Mouse (Mus musculus) right cerebral cortex, postnatal 25 days (tissue): Measurements from ENCODE around the gene Zmiz1.

ENCODE experiments used
- DNase-seq: peaks from one replicate; pipeline ENCODE4 v3.0.0; 2022

Zmiz1 gene

GRCm38 (mm10) chr14:25564577-25564976, 105.6 kb downstream of the Zmiz1 start:
- DNase-seq: no peak

GRCm38 (mm10) chr14:25565344-25566088, 106.5 kb downstream of the Zmiz1 start:
- DNase-seq: peak; percentile 75

GRCm38 (mm10) chr14:25567245-25567644, 108.3 kb downstream of the Zmiz1 start:
- no peak for DNase-seq

GRCm38 (mm10) chr14:25567837-25568236, 108.9 kb downstream of the Zmiz1 start:
- no peak for DNase-seq

- DNase-seq: no peak
Observed at GRCm38 (mm10) chr14:25574047-25574870, 115.3 kb downstream of the Zmiz1 start.

- no peak for DNase-seq
Observed at GRCm38 (mm10) chr14:25576642-25577041, 117.7 kb downstream of the Zmiz1 start.

- no peak for DNase-seq
Observed at GRCm38 (mm10) chr14:25577431-25577830, 118.4 kb downstream of the Zmiz1 start.

- no peak for DNase-seq
Observed at GRCm38 (mm10) chr14:25579597-25579996, 120.6 kb downstream of the Zmiz1 start.

GRCm38 (mm10) chr14:25580397-25580796, 121.4 kb downstream of the Zmiz1 start:
- DNase-seq: no peak

- no peak for DNase-seq
Observed at GRCm38 (mm10) chr14:25582603-25583002, 123.6 kb downstream of the Zmiz1 start.

- DNase-seq: no peak
Observed at GRCm38 (mm10) chr14:25583899-25584298, 124.9 kb downstream of the Zmiz1 start.

GRCm38 (mm10) chr14:25585545-25586301, 126.7 kb downstream of the Zmiz1 start:
- peak; percentile 64 for DNase-seq

- DNase-seq: no peak
Observed at GRCm38 (mm10) chr14:25586846-25587486, 128.0 kb downstream of the Zmiz1 start.

- peak; percentile 37 for DNase-seq
Observed at GRCm38 (mm10) chr14:25587487-25588001, 128.6 kb downstream of the Zmiz1 start.

- DNase-seq: no peak
Observed at GRCm38 (mm10) chr14:25588156-25588555, 129.2 kb downstream of the Zmiz1 start.

- no peak for DNase-seq
Observed at GRCm38 (mm10) chr14:25588946-25589937, 130.3 kb downstream of the Zmiz1 start.

- no peak for DNase-seq
Observed at GRCm38 (mm10) chr14:25591000-25591399, 132.0 kb downstream of the Zmiz1 start.

GRCm38 (mm10) chr14:25591426-25591825, 132.4 kb downstream of the Zmiz1 start:
- no peak for DNase-seq

- DNase-seq: no peak
Observed at GRCm38 (mm10) chr14:25592522-25592921, 133.5 kb downstream of the Zmiz1 start.

GRCm38 (mm10) chr14:25593876-25594275, 134.9 kb downstream of the Zmiz1 start:
- DNase-seq: peak; percentile 28

- no peak for DNase-seq
Observed at GRCm38 (mm10) chr14:25594611-25595010, 135.6 kb downstream of the Zmiz1 start.
